Mouse (Mus musculus) cerebellum, adult 11 months (tissue): ENCODE results near the gene Nasp.

Source experiments
- DNase-seq: peaks from one replicate; pipeline ENCODE4 v3.0.0; 2022

Gene Nasp

DNA sequence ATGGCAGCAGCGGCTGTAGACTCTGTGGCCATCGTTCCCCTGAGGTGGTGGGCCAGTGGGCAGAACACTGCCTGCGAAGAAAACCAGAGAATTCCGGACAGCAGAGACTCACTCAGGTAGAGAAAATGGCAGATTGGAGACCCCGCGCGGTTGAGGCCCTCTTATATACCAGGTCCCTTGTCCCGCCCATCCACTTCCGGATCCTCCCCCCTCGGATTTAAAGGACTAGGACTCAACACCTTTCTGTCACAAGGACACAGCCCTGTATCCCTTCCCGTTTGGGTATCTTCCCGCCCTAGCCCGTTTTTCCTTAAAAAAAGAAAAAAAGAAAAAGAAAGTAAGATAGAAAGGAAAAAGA is 403 bp downstream of the Nasp start:
- DNase-seq, result peak; percentile 87

DNA sequence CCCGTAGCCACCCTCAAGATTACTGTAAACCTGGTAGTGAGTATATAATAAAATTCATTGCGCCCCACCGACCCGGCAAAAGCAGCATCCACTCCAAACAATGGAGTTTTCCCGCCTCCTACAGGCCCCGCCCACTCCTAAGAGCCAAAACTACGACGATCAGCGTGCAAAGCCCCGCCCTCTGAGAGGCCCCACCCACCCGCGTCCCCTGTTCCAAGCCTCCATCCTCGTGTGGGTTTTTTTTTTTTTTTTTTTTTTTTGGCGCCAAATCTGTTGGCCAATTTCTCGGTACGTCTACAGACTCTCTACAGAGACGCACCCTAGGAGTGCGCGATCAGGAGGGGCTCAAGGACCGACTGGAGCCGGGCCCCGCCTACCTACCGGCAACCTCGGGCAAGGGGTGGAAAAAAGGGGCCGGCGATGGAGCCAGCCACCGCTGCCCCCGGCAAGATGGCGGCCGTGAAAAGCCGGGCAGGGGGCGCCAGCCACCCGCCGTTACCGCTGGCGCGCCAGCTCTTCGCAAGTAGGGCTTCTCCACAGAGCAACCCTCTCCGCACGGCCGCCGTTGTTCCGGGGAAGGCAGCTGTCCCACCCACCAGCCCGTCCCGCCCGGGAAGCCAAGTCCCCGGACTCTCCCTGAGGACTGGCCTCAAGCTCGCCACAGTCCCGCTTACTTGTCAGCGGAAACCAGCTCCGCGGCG is 933 bp downstream of the Nasp start:
- peak; percentile 65 for DNase-seq

DNA sequence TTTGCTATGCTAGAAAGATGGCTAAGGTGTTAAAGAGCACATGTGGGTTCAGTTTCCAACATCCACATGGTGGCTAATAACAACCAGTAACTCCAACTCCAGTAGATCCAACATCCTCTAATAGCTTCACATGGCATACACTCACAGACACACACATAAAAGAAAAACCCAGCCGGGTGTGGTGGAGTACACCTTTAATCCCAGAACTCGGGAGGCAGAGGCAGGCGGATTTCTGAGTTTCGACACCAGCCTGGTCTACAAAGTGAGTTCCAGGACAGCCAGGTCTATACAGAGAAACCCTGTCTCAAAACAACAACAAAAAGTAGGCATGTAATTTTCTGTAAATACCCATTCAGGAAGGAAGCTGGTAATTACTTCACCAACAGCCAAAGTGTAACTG is 2.9 kb downstream of the Nasp start:
- DNase-seq, result no peak

DNA sequence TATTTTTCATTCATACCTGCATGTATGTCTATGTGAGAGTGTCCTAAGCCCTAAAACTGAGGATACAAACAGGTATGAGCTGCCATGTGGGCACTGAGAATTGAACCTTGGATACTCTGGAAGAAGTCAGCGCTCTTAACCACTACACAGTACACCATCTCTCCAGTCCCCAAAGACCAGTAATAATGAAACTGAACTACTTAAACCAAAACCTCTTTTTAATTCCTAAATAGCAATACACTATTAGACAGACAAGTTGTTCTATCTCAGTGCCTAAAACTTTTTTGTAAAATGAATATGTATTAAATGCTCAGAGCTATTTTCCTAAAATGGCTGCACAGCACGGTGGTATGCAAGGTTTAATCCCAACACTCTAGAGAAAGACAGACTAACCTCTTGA is 12.5 kb downstream of the Nasp start:
- no peak for DNase-seq

DNA sequence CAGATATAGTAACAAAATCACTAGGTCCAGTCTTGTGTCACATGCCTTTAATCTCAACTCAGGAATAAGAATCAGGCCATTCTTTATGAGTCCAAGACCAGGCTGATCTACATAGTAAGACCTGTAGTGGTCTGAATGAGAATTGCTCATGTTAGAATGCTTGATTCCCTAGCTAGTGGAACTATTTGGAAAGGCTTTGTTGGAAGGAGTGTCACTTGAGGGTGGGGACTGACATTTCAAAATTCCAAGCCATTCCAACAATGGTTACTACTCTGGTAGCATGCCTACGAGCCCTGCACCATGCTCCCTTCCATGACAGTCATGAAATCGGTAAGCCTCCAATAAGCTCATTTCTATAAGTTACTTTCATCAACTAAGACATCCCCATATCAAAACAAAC is 15.1 kb downstream of the Nasp start:
- DNase-seq, result no peak

DNA sequence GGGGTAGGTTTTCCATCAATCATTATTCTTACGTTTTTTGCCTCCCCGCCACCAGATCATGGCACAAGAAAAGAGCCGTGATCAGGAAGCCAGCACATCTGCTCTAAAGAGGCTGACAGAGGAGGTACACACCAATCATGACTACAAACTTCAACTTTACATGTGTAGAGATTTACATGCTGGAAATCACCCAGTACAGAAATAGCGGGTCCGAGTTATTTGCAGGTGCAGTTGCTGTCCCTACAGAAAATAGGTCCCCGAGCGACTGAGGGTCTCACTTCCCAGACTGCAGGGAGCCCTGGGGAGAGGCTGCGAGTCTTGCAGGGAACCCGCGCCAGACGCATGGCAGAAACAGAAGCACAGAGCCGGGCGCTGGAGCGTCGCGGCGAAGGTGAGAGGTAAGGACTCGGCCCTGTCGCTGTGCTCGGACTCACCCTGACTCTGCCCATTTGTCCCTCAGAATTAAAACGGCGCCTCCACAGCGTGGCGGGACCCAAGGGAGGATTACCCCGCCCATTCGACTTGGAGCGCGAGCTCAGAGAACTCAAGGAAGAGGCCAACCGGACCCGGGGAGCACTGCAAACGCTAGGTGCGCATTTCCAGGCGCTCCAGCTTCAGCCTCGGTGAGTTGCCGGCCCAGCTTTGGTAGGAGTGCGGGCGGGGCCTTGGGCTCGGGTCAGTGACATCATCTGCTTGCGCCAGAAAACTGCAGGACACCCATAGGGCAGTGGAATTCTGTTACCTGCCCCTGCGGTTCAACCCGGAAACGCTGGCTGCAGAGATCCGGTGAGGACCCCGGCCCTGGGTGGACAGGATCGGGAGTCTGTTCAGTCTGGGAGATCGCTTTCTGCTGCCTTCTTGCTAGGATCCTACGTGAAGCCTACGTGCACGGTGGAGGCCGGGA is 30.5 kb downstream of the Nasp start:
- peak; percentile 89 for DNase-seq

DNA sequence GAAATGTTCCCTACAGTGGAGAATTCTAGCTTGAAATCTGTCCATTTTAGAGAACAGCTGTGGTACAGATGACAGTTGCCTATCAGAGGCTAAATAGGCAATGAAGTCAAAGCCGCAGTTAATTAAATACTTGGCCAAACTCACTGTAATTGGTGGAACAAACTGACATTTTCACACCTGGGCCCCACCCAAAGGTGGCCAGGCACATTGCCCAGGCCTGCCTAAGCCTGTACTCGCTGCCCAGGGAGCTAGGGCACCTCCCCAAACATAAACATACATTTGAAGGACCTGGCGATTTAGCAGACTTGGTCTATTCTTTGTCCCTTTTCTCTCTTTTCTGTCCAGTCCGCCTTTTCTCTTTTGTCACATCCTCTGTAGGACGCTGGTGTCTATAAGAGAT is 31.4 kb downstream of the Nasp start, which contains the start of gene Ccdc17:
Gene Ccdc17 (plus strand): TSS at position 276 of the 400 bp plus-strand sequence.
- DNase-seq, result peak; percentile 19

DNA sequence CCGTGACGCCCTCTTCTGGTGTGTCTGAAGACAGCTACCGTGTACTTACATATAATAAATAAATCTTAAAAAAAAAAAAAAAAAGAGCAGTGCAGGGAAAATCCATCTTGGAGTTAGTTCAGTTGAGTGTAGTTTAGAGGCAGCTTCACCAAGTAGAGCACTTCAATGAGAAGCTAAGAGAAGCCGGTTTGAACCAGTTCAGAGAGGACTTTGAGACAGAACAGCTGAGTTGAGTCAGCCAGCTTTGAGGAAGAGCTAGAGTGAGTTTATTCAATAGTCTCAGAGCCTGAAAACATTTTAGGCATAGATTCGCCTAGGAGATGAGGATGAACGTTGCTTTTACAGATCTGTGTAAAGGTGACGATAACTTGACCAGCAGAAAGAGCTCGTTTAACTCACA is 31.9 kb downstream of the Nasp start:
- no peak for DNase-seq

DNA sequence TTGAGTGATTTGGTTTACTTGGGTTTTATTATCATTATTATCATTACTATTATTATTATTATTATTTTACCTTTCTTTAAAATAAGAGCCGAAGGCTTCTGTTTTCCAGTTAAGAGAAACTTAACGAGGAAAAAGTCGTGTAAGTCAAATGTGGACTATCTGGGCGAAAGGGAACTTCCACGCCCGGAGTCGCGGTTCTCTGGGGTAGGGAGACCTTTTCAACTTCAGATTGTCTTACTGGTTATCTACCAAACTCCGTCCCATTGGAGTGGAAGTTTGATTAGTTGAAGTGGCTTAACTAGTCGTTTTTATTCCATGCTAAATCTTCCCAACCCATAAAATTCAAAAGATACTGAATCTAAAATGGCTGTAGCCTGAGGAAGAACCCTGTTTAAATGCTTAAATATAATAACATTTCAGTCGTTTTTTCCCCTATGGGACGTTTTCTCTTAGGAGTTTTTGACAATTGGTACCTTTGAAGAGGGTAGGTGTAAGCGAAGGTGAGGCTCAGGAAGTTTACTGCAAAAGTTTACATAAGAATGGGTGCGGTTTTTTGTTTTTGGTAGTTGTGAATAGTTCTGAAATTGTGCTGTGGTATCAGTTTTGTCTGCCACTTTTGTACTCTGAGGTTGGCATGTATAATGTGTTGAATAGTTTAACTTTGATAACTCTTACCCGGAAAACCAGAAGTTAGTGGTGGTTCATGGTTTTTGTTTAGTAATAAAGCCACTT is 69.4 kb downstream of the Nasp start:
- no peak for DNase-seq

DNA sequence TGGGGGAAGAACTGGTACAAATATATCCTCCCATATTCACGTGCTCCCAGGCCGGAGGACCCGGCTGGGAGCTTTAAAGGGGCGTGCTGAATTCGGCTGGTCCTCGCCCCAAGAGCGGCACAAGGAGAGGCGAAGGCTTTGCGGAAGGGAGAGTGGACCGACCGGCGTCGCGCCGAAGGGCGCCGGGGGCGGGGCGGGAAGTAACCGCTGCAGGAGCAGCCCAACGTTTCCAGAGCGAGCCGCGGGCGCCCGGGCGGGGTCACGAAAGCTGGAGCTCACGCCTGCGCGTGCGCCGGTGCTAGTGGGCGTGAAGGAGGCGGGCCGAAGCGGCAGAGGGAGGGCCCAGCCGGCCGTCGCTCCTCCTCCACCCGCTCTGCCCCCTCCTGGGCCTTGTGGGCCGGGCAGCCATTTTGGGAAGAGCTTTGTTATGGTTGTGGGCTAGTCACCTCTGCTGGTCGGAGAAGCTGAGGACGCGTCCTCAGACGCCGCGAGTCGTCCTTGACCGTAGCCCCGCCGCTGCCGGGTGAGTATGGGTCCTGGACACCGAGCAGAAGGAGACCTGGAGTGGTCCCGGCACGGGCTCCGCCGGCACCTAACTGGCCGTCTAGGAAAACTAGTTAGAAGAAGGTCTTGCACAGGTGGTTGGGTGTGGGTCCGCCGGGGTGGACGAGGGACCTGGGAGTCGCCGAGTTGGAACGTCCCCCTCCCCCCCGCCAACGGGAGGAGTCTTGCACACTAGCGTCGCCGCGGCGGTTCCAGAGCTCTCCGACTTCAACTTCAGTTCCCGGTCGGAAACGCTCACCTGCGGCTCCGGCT is 70.2 kb downstream of the Nasp start, which contains the start of gene Gpbp1l1:
Gene Gpbp1l1 (plus strand): TSS at position 353 of the 816 bp plus-strand sequence.
- DNase-seq, result peak; percentile 98

DNA sequence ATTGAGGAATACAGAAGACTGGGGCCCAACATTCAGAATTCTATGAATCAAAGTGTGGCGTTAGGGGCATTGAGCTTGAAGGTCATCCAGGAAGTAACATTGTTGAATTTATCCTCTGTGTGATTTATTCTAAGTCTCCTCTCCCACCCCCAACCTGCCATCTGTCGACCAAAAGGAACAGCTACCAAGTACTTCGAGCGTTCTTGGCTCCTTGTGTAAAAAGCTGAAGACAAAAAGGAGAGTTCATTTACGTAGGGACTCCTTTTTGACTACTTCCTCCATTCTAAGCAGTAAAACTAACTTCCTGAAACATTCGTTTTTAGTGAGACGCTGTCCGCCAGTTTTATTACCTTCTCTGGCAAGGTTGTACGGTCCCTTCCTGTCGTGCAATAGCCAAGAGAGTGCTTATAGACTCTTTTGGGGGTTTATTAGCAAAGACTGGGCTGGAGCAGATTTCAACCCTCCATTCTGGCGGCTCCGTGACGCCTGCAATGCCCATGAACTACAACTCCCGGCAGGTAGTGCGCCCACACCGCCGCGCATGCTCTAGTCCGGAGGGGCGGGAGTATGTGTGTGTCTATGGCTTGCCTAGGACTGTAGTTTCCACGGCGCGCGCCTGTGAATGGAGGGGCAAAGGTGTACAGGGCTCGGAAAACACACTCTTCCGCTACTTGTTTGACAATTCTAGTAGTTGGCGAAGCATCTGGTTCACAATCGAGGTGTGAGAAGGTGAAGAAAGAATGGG is 71.0 kb downstream of the Nasp start:
- DNase-seq, result peak; percentile 92

DNA sequence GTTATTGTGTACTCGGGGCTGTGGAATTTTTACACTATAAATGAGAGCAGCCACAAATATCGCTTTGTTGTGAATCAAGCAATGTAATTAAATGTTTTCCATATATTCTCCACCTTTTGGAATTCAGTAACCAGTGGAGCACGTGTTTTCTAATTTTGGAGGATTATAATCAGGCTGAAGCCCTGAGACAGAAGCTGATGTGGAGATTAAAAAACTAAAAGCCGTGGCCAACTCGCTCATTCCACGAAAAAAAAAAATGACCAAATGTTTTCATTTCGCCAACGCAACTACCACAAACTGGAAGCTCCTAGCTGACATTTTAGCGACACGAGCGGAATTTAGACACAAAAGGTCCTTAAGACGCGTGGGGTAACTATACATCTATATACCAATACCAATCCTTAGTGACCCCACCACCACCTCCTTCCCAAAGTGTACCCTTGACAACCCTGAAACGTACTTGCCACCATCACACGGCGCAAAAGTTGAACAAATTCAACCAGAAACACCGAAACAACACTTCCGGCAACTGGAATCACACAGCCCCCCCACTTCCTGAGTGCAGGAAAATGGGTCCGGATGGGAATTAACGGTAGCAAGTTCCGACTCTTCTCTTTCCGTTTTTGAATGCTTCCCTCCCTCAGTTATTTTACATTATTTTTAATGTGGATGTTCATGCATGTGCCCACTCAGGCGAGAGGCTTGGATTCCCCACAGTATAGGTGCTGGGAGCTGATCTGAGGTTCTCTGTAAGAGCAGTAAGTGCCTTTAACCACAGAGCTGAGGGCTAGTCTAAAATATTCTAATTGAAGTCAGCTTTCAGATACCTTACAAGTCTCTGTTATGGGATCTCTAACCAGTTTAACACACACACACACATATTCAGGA is 72.1 kb downstream of the Nasp start, which contains the start of gene Tmem69:
Gene Tmem69 (minus strand): TSS at position 524 of the 888 bp plus-strand sequence.
- peak; percentile 63 for DNase-seq

DNA sequence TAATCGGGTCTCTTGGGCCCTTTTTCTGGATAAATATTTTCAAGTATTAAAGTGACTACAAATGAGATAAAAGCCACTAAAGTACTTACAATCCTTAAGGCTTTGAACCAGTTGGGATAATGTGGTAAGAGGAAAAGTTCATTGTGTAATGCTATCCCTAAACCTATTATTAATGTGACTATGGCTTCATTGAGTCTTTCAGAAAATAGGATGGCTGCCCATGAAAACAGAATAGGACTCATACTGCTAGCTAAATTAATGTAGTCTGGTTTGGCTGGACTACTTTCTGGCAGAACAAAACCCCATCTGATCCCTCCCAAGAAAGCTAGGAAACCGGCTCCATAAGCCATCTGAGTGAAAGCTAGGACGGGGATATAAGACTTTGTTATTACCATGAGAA is 74.7 kb downstream of the Nasp start:
- no peak for DNase-seq
